Mouse (Mus musculus) midbrain, embryonic 12.5 days (tissue): ENCODE data around the gene Pidd1. TPM values are rescaled to one million over a fixed set of nuclear protein-coding genes. Genes with fewer than 3 reads are reported as not detected.
A peak's percentile ranks its signal among the peaks of the same experiment; 100 is the strongest.

Experiments
- ATAC-seq: fragments of 200-750 bp; cut with Nextera tagmentation; 2 replicates; pipeline ENCODE4 v1.8.0; 2017; ENCODE audit warnings: low read depth, moderate TSS enrichment, moderate library complexity; ENCODE audit not compliant: low FRiP score
- H3K27ac ChIP-seq: fragments of 300-500 bp; sonication (generic); replicated peaks from 2 replicates; pipeline ENCODE4 v1.5.1; 2016; ENCODE audit warnings: mild to moderate bottlenecking
- H3K27me3 ChIP-seq: fragments of 300-500 bp; sonication (generic); 2 replicates; pipeline ENCODE4 v1.6.1; 2016; ENCODE audit warnings: mild to moderate bottlenecking
- H3K36me3 ChIP-seq: fragments of 300-500 bp; sonication (generic); 2 replicates; pipeline ENCODE4 v1.6.1; 2016
- H3K4me1 ChIP-seq: fragments of 300-500 bp; sonication (generic); 2 replicates; pipeline ENCODE4 v1.6.1; 2016
- H3K4me2 ChIP-seq: fragments of 300-500 bp; sonication (generic); replicated peaks from 2 replicates; pipeline ENCODE4 v1.6.1; 2016; ENCODE audit warnings: mild to moderate bottlenecking, moderate library complexity
- H3K4me3 ChIP-seq: fragments of 300-500 bp; sonication (generic); 2 replicates; pipeline ENCODE4 v1.5.1; 2016; ENCODE audit warnings: mild to moderate bottlenecking
- H3K9ac ChIP-seq: fragments of 300-500 bp; sonication (generic); replicated peaks from 2 replicates; pipeline ENCODE4 v1.6.1; 2016; ENCODE audit warnings: mild to moderate bottlenecking, moderate library complexity
- H3K9me3 ChIP-seq: fragments of 300-500 bp; sonication (generic); 2 replicates; pipeline ENCODE4 v1.6.1; 2016; ENCODE audit warnings: mild to moderate bottlenecking
- WGBS: fragments of 180-500 bp; shearing (Covaris S2); methylation state at CpG from one replicate; pipeline ENCODE4 v1.1.7; 2016; 5-methylcytosine and 5-hydroxymethylcytosine counted together
- polyA plus RNA-seq: library from polyadenylated mRNA; unstranded; fragments of >200 nt; fragmentation: Nextera tagmentation; extraction: Ambion mirVana; gene quantifications from 2 replicates; pipeline ENCODE4 v1.2.1, GENCODE M21; 2016

The Pidd1 gene
- polyA plus RNA-seq, 1 experiment from 2014 or later, result 9.6 TPM

DNA sequence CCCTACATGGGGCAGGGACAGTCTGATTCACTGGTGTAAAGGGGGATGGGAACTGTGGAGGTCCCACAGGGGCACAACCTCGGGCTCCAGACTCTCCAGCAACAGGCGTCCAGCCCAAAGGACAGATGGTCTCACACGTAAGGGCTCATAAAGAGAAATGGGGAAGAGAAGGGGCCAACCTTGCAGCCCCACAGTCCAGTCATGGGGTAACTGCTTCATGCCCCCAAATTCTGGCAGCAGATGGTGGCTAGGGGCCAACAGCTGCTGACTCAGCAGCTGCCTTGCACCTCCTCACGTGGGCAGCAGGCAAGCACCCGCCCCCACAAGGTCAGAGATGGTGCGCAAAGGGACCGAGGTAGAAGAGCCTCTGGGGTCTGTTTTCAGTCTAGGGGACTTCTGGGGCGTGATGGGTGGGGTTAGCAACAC lies 11.6 kb downstream of the Pidd1 start:
- Histone ChIP-seq H3K9me3 (no peaks in the 10 kb centered on the region), H3K36me3 (peaks cover 34% of the 10 kb centered on the region), H3K4me3 (no peak overlapping the region), H3K4me1 (peaks cover 67% of the 10 kb centered on the region), H3K4me2 (no peak overlapping the region), H3K27me3 (peaks cover 8% of the 10 kb centered on the region), H3K27ac (no peak overlapping the region), H3K9ac (peak overlapping the region; percentile 39; the same call in 1 of the 2 replicates)
- 91% methylated on average over 8 of the region's 8 CpGs for WGBS
- ATAC-seq, result no peak

DNA sequence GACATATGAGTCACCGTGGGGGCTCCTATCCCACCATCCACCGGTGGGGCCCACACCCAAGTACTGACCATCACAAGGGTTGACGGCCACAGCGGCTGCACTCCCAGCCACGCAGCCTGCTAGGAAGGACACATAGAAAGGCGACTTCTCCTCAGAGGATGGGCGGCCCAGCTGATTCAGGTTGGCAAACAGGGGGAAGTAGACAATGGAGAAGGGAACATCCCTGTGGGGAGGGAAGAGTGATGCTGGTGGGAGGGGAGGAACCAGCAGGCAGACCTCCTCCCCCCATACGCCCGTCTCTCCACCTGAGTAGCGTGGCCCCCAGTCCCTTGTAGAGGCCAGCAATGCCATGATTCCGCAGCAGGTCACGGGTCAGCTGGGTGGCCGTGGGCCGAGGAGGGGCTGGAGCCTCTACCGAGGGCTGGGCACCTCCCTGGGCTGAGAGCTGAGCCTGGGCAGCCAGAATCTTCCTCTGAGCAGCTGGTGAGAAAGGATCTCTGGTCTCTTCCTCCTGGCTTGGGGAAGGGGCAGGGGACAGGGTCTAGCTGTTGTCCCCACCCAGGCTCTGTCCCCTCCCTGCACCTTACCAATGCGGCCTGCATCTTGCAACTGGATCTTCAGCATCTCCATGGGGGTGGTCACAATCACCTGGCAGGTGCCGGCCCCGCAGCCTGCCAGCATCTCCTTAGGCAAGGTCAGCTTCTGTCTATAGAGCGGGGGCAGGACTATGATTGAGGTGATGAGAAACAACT lies 12.2 kb downstream of the Pidd1 start:
- H3K4me2 ChIP-seq, result no peak overlapping the region
- ATAC-seq, result no peak
- H3K27me3 ChIP-seq, result peaks cover 8% of the 10 kb centered on the region
- H3K4me1 ChIP-seq, result peaks cover 62% of the 10 kb centered on the region
- H3K9ac ChIP-seq, result peak overlapping the region; percentile 39; the same call in 1 of the 2 replicates
- H3K27ac ChIP-seq, result no peak overlapping the region
- peaks cover 34% of the 10 kb centered on the region for H3K36me3 ChIP-seq
- WGBS, result 91% methylated on average over 19 of the region's 19 CpGs
- no peak overlapping the region for H3K4me3 ChIP-seq
- no peaks in the 10 kb centered on the region for H3K9me3 ChIP-seq

DNA sequence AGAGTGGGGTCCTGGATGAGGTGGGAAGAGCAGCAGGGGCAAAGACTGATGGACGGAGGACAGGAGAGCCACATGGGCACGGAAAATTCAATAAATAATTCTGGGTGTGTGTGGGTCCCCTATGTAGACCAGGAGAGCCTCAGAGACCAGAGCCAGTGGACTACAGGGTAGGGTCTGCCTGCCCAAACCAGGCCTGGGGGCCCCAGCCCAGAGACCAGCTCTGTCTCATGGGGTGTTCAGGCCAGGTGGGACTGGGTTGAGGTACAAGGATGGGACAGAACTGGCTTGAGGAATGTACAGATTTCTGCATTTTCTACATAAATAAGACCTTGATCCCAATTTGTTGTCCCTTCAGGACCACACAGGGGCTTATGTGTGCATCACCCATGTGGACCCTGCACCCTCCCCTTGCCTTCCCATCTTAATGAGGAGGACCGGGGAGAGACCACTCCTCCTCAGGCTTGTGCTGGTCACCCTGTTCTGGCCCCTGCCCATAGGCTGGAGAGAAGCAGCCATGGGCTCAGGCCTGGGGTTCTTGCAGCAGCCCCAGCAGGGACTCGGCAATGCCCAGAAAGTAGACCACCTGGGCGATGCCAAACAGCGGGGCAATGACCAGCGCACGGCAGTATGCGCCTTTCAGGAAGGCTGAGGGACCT lies 13.1 kb downstream of the Pidd1 start:
- Histone ChIP-seq H3K27ac (no peak overlapping the region), H3K4me2 (no peak overlapping the region), H3K27me3 (peaks cover 15% of the 10 kb centered on the region), H3K9me3 (no peaks in the 10 kb centered on the region), H3K4me1 (peaks cover 53% of the 10 kb centered on the region), H3K36me3 (peaks cover 34% of the 10 kb centered on the region), H3K4me3 (no peak overlapping the region), H3K9ac (0 out of 2 replicates have a peak overlapping the region, but pooled peaks have one; percentile 17)
- ATAC-seq, result no peak
- 94% methylated on average over 9 of the region's 9 CpGs for WGBS

DNA sequence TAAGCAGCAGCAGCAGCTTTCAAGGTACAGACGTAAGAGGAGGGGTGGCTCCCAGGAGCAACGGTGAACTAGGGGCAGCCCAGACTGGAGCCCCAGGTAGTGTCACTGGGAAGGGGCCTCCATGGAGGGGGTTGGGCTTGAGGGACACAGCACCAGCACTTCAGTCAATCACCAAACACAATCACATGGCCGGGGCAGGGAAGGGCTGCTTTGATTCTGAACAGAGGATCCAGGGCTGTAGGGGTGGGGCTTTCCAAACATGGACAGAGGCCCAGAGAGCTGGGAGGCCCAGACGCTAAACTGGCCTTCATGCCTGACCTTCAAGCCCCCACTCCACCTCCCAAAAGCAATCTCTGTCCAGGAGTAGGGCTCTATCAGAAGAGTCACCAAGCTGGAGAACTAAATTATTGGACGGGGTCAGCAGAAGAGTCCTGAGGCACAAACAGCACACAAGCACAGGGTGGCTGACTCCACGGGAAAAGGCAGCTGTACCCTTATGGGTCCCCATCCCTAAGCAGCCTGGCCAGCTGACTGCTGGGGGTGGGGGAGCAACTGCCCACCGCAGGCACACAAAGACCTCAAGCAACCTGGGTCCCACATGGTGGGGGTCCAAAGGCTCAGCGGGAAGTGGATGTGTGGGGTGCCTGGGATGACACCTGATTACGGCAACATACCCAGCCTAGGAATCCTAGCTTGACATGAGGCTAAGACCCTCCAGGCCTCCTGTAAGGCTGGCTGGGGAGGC lies 13.8 kb downstream of the Pidd1 start:
- ATAC-seq, result peak; percentile 28; the same call in 1 of the 2 replicates
- Histone ChIP-seq H3K9ac (0 out of 2 replicates have a peak overlapping the region, but pooled peaks have one; percentile 17), H3K4me1 (peaks cover 46% of the 10 kb centered on the region), H3K9me3 (no peaks in the 10 kb centered on the region), H3K4me3 (peak overlapping the region; percentile 44; the same call in 1 of the 2 replicates), H3K36me3 (peaks cover 34% of the 10 kb centered on the region), H3K27me3 (peaks cover 19% of the 10 kb centered on the region; the same call in 1 of the 2 replicates), H3K4me2 (peak overlapping the region; percentile 69), H3K27ac (peak overlapping the region; percentile 60)
- WGBS, result 62% methylated on average over 9 of the region's 9 CpGs

DNA sequence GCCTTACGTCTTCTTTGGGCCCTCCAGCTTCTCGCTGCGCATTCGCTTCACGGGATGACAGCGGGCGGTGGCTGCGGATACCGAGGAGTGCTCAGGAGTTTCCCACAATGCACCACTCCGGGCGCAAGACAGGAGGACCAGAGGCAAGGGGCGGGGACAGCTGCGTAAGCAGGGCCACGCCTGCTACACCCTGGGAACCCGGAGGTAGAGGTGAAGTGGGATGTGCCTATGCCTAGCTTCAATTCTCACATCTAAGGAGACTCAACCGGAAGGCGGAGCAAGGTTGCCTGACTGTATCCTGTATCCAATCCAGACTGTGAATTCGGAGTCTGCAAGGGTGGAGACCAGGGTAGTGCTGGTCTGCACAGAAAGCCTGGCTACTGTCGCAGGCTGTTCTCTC lies 14.5 kb downstream of the Pidd1 start, which contains the start of gene Cend1:
TSS of gene Cend1 (minus strand) at position 182 of the 400 bp plus-strand sequence.
- Histone ChIP-seq H3K9me3 (no peaks in the 10 kb centered on the region), H3K27ac (peak within 1 kb of the TSS; percentile 60), H3K9ac (peak within 1 kb of the TSS; percentile 70), H3K27me3 (peaks cover 19% of the 10 kb centered on the region; the same call in 1 of the 2 replicates), H3K36me3 (peaks cover 34% of the 10 kb centered on the region), H3K4me1 (peaks cover 39% of the 10 kb centered on the region), H3K4me2 (peak within 1 kb of the TSS; percentile 69), H3K4me3 (peak within 1 kb of the TSS; percentile 44)
- WGBS, result 3% methylated on average over 19 of the region's 19 CpGs
- peak; percentile 84 for ATAC-seq

DNA sequence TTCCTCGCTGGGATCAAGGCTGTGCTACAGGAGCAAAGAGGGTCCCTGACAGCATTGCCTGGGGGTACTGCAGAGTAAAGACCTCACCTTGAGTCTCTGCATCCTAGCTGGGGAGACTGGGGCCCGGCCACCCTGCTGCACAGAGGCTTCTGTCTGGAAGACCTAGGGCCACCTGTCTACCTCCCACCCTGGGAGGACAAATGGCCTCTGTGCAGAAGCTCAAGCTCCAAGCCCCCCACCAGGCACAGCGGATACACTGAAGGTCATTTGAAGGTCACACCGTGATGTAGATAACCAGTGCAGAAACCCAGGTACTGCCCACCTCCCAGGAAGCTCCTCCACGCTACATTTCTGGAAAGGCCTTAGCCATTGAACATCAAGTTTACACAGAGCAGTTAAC lies 15.1 kb downstream of the Pidd1 start:
- peak overlapping the region; percentile 44 for H3K4me3 ChIP-seq
- peak overlapping the region; percentile 70 for H3K9ac ChIP-seq
- H3K27me3 ChIP-seq, result peaks cover 20% of the 10 kb centered on the region
- peak overlapping the region; percentile 60 for H3K27ac ChIP-seq
- peaks cover 34% of the 10 kb centered on the region for H3K36me3 ChIP-seq
- peaks cover 33% of the 10 kb centered on the region for H3K4me1 ChIP-seq
- peak overlapping the region; percentile 69 for H3K4me2 ChIP-seq
- 54% methylated on average over 5 of the region's 5 CpGs for WGBS
- no peak for ATAC-seq
- no peaks in the 10 kb centered on the region for H3K9me3 ChIP-seq

DNA sequence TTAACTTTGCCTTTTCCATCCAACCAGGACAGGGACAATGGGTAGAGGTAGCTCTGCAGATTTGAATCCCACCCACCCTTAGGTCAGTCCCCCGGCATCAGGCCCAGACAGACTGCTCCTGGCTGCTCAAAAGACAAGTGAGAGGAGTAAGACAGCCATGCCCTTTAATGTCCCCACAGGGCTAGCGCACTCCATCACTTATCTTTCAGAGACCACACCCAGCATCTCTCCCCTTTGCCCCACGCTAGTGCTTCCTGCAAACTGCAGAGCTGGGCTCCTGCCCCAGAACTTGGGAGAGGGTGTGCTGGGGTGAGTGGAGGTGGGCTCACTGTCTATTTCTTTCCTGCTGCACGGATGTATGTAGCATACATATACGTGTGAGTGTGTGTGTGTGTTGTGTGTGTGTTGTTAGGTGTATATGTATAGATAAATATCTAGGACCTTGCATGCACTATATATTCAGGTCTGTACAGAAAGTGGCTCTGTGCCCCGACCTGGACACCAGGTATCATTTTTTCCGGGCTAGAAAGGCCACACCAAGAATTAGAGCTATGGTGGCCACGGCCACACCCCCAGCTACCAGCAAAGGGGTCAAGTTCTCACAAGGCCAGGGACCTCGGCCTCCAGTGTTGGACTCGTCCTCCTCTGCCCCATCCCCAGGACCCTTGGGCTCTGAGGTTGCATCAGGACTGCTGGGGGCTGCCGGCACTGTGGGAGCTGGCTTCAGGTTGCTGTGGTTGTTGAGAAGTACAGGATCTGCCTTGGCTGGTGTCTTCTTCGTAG lies 16.7 kb downstream of the Pidd1 start:
- H3K4me3 ChIP-seq, result no peak overlapping the region

DNA sequence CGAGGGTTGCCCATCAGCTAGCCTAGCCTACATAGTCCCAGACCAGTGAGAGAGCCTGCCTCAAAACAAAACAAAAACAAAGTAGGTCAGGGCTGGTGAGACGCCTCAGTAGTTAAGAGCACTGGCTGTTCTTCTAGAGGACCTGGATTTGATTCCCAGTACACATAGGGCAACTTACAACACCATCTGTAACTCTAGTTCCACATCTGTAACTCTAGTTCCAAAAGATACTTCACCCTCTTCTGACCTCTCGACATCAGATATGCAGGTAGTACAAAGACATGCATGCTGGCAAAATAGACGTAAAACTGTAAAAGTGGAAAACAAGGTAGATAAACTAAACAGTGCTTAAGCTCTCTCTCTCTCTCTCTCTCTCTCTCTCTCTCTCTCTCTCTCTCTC lies 20.0 kb downstream of the Pidd1 start:
- no peak for ATAC-seq
- 85% methylated on average over 4 of the region's 4 CpGs for WGBS

More for the DNA sequence above, 16.7 kb downstream of the Pidd1 start:
- H3K27ac ChIP-seq, result no peak overlapping the region
- H3K4me2 ChIP-seq, result no peak overlapping the region
- peaks cover 21% of the 10 kb centered on the region for H3K36me3 ChIP-seq
- H3K9ac ChIP-seq, result no peak overlapping the region
- peaks cover 25% of the 10 kb centered on the region for H3K27me3 ChIP-seq
- ATAC-seq, result no peak
- peaks cover 21% of the 10 kb centered on the region for H3K4me1 ChIP-seq
- 86% methylated on average over 12 of the region's 12 CpGs for WGBS
- no peaks in the 10 kb centered on the region for H3K9me3 ChIP-seq

DNA sequence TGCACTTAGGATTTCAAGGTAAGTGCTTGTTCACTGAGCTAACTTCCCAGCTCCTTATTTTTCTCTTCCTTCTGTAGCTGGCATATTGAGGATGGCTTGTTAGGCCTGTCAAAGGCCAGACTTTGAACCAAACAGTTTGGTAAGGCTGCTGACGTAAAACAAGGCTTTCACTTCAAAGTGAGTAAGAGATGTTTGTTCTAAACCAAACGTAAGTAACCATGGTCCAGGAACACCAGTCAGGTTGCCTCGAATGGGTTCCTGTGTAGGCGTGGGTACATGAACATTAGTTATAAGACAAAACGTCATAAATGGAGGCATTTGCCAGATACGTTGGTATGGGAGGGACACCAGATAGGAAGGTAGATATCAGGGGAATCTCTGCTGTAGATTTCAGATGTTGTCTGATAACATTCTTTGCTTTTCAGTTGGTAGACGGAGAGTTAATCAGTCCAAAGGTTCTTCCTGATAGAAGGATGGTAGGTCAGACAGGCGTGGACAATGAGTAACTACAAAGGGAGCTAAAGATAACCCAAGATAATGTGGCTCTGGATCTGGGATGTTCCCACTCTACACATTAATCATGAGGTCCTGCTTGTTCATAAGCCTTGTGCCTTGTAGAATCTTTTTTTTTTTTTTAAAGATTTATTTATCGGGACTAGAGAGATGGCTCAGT lies 23.7 kb downstream of the Pidd1 start:
- 86% methylated on average over 9 of the region's 9 CpGs for WGBS

More for the DNA sequence above, 20.0 kb downstream of the Pidd1 start:
- Histone ChIP-seq H3K4me2 (no peak overlapping the region), H3K4me1 (peaks cover 4% of the 10 kb centered on the region), H3K27ac (no peak overlapping the region), H3K9me3 (no peaks in the 10 kb centered on the region), H3K36me3 (no peaks in the 10 kb centered on the region), H3K27me3 (peaks cover 25% of the 10 kb centered on the region), H3K9ac (no peak overlapping the region), H3K4me3 (no peak overlapping the region)

DNA sequence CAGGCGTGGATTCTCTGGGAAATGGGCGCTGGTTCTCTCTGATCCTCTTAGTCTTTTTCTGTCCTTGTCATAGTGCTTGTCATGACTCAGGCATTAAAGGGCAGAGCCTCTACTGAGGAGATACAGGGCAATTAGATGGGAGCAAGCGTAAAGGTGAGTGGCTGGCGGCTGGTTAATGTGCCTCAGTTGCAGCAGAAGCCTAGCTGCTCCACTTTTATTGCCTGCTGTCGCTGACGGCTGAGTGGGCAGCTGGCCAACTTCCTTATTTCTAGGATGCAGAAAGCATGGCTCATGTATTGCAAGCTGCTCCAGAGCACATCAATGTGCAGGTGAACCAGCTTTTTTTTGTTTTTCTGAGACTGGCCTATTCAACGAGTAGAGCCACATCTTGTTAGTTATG lies 24.9 kb downstream of the Pidd1 start:
- no peak for ATAC-seq
- Histone ChIP-seq H3K4me1 (peaks cover 4% of the 10 kb centered on the region; the same call in 1 of the 2 replicates), H3K9ac (no peak overlapping the region), H3K4me2 (no peak overlapping the region), H3K36me3 (no peaks in the 10 kb centered on the region), H3K9me3 (no peaks in the 10 kb centered on the region), H3K27ac (no peak overlapping the region), H3K27me3 (peaks cover 6% of the 10 kb centered on the region), H3K4me3 (no peak overlapping the region)
- 87% methylated on average over 7 of the region's 7 CpGs for WGBS

More for the DNA sequence above, 23.7 kb downstream of the Pidd1 start:
- Histone ChIP-seq H3K9me3 (no peaks in the 10 kb centered on the region), H3K27ac (no peak overlapping the region), H3K9ac (no peak overlapping the region), H3K4me2 (no peak overlapping the region), H3K4me1 (no peaks in the 10 kb centered on the region), H3K27me3 (peaks cover 6% of the 10 kb centered on the region), H3K4me3 (no peak overlapping the region), H3K36me3 (no peaks in the 10 kb centered on the region)
- no peak for ATAC-seq
